Mouse (Mus musculus): ENCODE data around the gene Dek. TPM values are rescaled to one million over a fixed set of nuclear protein-coding genes. Genes with fewer than 3 reads are reported as not detected.

The Dek gene
- polyA plus RNA-seq, 1 experiment from 2014 or later = 254 TPM

- no peak overlapping the region for H3K4me3 ChIP-seq
- H3K9ac ChIP-seq = no peak overlapping the region
- 69% methylated on average over 4 of the region's 4 CpGs for WGBS
- peaks cover 4% of the 10 kb centered on the region; the same call in 1 of the 2 replicates for H3K27me3 ChIP-seq
- no peak overlapping the region for H3K4me2 ChIP-seq (replicated peaks)
- ATAC-seq (ENCODE audit: low FRiP score) = no peak
- no peaks in the 10 kb centered on the region for H3K4me1 ChIP-seq
- no peaks in the 10 kb centered on the region for H3K36me3 ChIP-seq
- H3K27ac ChIP-seq = no peak overlapping the region
- no peaks in the 10 kb centered on the region for H3K9me3 ChIP-seq (replicated peaks)
Measured at GRCm38 (mm10) chr13:47129090-47129489, 23.1 kb upstream of the Dek start.

DNA sequence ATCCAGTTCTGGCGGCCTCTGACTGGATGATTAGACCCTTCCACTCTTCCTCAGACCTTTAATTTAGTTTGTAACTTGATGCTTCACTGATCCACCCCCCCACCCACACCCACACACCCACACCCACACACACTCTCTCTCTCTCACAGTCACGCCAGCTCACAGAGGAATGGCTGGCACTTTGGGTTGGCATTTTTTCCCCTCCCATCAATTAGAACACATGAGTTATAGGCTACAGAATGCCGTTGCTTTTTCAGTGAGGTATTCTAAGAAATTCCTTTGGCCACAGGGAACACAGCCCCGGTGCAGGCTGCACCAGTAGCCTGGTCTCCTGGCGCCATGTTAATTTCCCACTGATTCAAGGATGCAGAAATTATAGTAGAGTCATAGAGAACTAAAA, 19.6 kb upstream of the Dek start:
- ATAC-seq (ENCODE audit: low FRiP score) = no peak
- no peaks in the 10 kb centered on the region for H3K9me3 ChIP-seq (replicated peaks)
- H3K27ac ChIP-seq = no peak overlapping the region
- H3K36me3 ChIP-seq = no peaks in the 10 kb centered on the region
- no peak overlapping the region for H3K4me2 ChIP-seq (replicated peaks)
- WGBS = 77% methylated on average over 5 of the region's 5 CpGs
- peaks cover 13% of the 10 kb centered on the region for H3K4me1 ChIP-seq
- peaks cover 24% of the 10 kb centered on the region for H3K27me3 ChIP-seq
- no peak overlapping the region for H3K4me3 ChIP-seq
- no peak overlapping the region for H3K9ac ChIP-seq

GRCm38 (mm10) chr13:47124986-47125385, 19.0 kb upstream of the Dek start:
- Histone ChIP-seq H3K4me2 (replicated peaks) (no peak overlapping the region), H3K27ac (no peak overlapping the region), H3K4me1 (peaks cover 13% of the 10 kb centered on the region), H3K9ac (no peak overlapping the region), H3K27me3 (peaks cover 24% of the 10 kb centered on the region), H3K9me3 (replicated peaks) (no peaks in the 10 kb centered on the region), H3K4me3 (no peak overlapping the region), H3K36me3 (no peaks in the 10 kb centered on the region)
- WGBS = 84% methylated on average over 6 of the region's 6 CpGs
- ATAC-seq (ENCODE audit: low FRiP score) = no peak

DNA sequence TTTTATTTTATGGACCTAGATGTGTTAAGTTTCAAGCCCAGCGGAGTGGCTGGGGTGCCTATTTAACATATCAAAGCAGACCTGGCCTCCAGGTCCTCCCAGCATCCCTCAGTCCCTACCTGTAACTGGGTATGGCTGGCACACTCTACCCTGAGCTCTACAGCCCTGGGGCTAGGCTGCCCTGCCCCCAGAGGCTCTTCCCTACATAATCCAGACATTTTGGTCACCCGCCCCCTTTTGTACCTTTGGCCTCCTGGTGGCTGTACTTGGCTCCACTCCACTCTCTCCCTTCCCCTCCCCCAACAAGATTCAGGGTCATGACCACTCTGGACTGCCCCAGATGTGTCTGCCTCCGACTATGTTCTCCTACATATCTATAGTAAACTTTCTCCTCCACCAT, 18.4 kb upstream of the Dek start:
- WGBS = 35% methylated on average over 3 of the region's 3 CpGs
- Histone ChIP-seq H3K27ac (no peak overlapping the region), H3K36me3 (no peaks in the 10 kb centered on the region), H3K27me3 (peaks cover 24% of the 10 kb centered on the region), H3K9ac (no peak overlapping the region), H3K4me1 (peaks cover 13% of the 10 kb centered on the region), H3K9me3 (replicated peaks) (no peaks in the 10 kb centered on the region), H3K4me3 (no peak overlapping the region), H3K4me2 (replicated peaks) (no peak overlapping the region)
- ATAC-seq (ENCODE audit: low FRiP score) = no peak

DNA sequence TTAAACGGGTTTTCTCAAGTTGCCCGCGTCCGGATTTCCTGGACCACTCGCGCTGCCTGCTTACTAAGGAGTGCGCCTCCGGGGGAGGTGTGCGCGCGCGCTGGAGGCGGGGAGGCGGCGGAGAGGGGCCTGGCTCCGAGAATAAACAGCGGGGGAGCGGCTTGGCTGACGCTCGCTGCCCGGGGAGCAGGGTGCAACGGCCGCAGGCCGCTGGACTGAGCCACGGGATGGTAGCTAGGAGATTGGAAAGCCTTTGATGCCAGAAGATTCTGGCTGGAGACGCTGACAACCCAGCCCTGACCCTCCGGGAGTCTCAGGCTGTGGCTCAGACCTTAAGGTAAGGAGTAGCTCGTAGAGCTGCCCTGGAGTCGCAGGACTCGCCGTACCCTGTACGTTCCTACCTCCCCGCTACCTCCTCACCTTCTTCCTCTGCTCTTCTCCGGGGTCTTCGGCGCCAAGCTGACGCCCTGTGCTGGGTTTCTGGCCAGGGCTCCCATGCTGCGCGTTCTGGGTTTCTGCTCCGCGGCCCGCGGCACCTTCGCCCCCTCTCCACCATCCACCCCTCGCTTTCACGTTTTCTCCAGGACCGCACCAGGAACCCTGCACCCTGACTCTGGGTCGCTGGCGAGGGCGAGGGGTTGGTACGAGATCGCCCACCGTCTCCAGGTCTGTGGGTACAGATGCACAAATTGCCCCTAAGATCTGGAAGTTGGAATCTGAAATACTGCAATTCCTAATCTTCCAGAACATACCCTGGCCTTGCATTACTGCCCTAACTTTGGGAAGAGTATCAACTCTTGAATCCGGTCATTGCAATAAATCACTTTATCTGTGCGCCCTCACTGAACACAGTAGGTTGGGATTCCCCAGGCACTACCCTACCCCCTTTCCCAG, 16.8 kb upstream of the Dek start, which contains the start of gene Rnf144b:
Gene Rnf144b (plus strand): TSS at position 120 of the 894 bp plus-strand sequence.
- 3% methylated on average over 55 of the region's 55 CpGs for WGBS
- H3K36me3 ChIP-seq = no peaks in the 10 kb centered on the region
- H3K4me2 ChIP-seq (replicated peaks) = peak within 1 kb of the TSS; percentile 87
- H3K4me1 ChIP-seq = peaks cover 13% of the 10 kb centered on the region
- no peak; the same call in 1 of the 2 replicates for ATAC-seq (ENCODE audit: low FRiP score)
- peak within 1 kb of the TSS; percentile 47 for H3K4me3 ChIP-seq
- peaks cover 24% of the 10 kb centered on the region for H3K27me3 ChIP-seq
- H3K27ac ChIP-seq = no peak within 1 kb of the TSS
- H3K9ac ChIP-seq = peak within 1 kb of the TSS; percentile 53
- no peaks in the 10 kb centered on the region for H3K9me3 ChIP-seq (replicated peaks)

DNA sequence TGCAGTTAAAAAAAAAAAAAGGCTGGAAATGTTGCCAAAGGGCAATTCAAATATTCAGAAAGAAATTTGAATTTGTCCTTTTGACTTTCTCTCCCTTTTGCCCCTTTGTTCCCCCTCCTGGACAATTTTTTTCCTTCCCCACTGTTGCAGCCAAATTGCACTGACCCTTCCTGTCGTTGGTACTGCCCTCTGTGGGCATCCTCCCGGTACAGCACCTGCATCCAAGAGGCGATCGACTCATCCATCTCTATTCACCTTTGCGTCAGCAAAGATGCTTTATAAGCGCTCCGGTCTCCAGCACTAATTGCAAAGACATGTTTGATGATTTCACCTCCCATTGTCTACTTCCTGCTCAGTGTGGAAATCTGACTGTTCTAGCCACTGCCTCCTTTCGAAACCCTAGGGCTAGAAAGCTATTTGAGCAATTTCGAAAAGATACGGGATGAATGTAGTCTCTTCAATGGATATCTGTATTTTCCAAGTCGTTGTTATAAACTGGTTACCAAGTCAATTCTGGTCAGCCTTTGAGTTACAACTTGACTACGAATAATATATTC, 15.4 kb upstream of the Dek start:
- H3K9ac ChIP-seq = no peak overlapping the region
- no peak for ATAC-seq (ENCODE audit: low FRiP score)
- H3K27ac ChIP-seq = no peak overlapping the region
- no peaks in the 10 kb centered on the region for H3K9me3 ChIP-seq (replicated peaks)
- no peaks in the 10 kb centered on the region for H3K36me3 ChIP-seq
- WGBS = 34% methylated on average over 12 of the region's 12 CpGs
- H3K4me3 ChIP-seq = no peak overlapping the region
- peaks cover 13% of the 10 kb centered on the region for H3K4me1 ChIP-seq
- H3K4me2 ChIP-seq (replicated peaks) = no peak overlapping the region
- H3K27me3 ChIP-seq = peaks cover 24% of the 10 kb centered on the region

- H3K4me3 ChIP-seq = no peak overlapping the region
- H3K4me2 ChIP-seq (replicated peaks) = no peak overlapping the region
- H3K27me3 ChIP-seq = peaks cover 4% of the 10 kb centered on the region; the same call in 1 of the 2 replicates
- H3K4me1 ChIP-seq = no peaks in the 10 kb centered on the region
- H3K9ac ChIP-seq = no peak overlapping the region
- H3K36me3 ChIP-seq = no peaks in the 10 kb centered on the region
- no peak overlapping the region for H3K27ac ChIP-seq
- no peak for ATAC-seq (ENCODE audit: low FRiP score)
- 90% methylated on average over 3 of the region's 3 CpGs for WGBS
- no peaks in the 10 kb centered on the region for H3K9me3 ChIP-seq (replicated peaks)
Measured at GRCm38 (mm10) chr13:47116000-47116399, 10.0 kb upstream of the Dek start.

DNA sequence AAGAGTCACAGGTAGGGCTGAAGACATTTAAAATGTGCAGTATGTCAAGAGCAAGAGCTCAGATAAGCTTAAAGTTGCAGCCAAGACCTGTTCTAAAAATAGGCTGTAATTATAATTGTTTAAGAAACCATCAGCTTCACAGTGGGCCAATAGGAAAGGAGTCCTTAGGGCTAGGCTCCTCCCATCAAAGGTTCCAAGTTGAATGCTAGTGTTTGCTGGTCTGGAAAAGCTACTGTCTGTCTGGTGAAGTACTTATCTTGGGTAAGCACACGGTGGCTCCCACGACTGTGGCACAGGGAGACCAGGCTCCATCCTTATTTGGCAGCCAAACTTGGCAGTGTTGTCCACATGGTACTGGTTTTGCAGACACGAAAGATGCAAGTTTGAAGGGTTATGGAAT, 6.9 kb upstream of the Dek start:
- Histone ChIP-seq H3K4me2 (replicated peaks) (no peak overlapping the region), H3K4me3 (no peak overlapping the region), H3K9ac (no peak overlapping the region), H3K4me1 (no peaks in the 10 kb centered on the region), H3K27me3 (no peaks in the 10 kb centered on the region), H3K9me3 (replicated peaks) (no peaks in the 10 kb centered on the region), H3K27ac (no peak overlapping the region), H3K36me3 (no peaks in the 10 kb centered on the region)
- no peak for ATAC-seq (ENCODE audit: low FRiP score)
- WGBS = 72% methylated on average over 3 of the region's 3 CpGs

- Histone ChIP-seq H3K9me3 (replicated peaks) (no peaks in the 10 kb centered on the region), H3K4me2 (replicated peaks) (no peak overlapping the region), H3K4me3 (no peak overlapping the region), H3K9ac (no peak overlapping the region), H3K27me3 (0 out of 2 replicates have a peak, but pooled peaks cover 5% of the 10 kb centered on the region), H3K4me1 (no peaks in the 10 kb centered on the region), H3K36me3 (no peaks in the 10 kb centered on the region), H3K27ac (no peak overlapping the region)
- WGBS = 87% methylated on average over 3 of the region's 3 CpGs
- ATAC-seq (ENCODE audit: low FRiP score) = no peak
Measured at GRCm38 (mm10) chr13:47112056-47112455, 6.1 kb upstream of the Dek start.

- Histone ChIP-seq H3K36me3 (no peaks in the 10 kb centered on the region), H3K4me1 (0 out of 2 replicates have a peak, but pooled peaks cover 4% of the 10 kb centered on the region), H3K27me3 (0 out of 2 replicates have a peak, but pooled peaks cover 5% of the 10 kb centered on the region), H3K27ac (no peak overlapping the region), H3K9ac (no peak overlapping the region), H3K4me3 (no peak overlapping the region), H3K4me2 (replicated peaks) (no peak overlapping the region), H3K9me3 (replicated peaks) (no peaks in the 10 kb centered on the region)
- WGBS = 82% methylated on average over 3 of the region's 3 CpGs
- no peak for ATAC-seq (ENCODE audit: low FRiP score)
Measured at GRCm38 (mm10) chr13:47111185-47111584, 5.2 kb upstream of the Dek start.

DNA sequence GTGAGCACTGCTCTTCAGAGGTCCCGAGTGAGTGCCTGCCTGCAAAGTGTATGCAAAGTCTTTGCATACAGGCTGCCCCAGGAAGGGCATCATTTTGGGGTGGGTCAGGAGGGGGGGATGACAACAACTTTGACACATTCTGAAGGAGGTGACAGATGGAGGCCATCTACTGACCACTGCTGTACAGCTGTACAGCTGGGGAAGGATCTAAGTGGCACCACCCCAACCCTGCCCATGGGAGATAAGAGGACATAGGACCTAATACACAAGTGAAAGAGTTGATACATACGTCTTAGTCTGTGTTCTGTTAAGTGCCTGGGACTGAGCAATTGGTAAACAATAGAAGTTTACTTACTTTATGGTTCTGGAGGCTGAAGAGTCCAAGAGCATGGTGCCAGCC, 3.2 kb upstream of the Dek start:
- Histone ChIP-seq H3K4me2 (replicated peaks) (no peak overlapping the region), H3K4me1 (peaks cover 6% of the 10 kb centered on the region), H3K36me3 (no peaks in the 10 kb centered on the region), H3K27ac (no peak overlapping the region), H3K4me3 (no peak overlapping the region), H3K9ac (no peak overlapping the region), H3K27me3 (0 out of 2 replicates have a peak, but pooled peaks cover 5% of the 10 kb centered on the region), H3K9me3 (replicated peaks) (no peaks in the 10 kb centered on the region)
- ATAC-seq (ENCODE audit: low FRiP score) = no peak
- 84% methylated on average over 2 of the region's 2 CpGs for WGBS

DNA sequence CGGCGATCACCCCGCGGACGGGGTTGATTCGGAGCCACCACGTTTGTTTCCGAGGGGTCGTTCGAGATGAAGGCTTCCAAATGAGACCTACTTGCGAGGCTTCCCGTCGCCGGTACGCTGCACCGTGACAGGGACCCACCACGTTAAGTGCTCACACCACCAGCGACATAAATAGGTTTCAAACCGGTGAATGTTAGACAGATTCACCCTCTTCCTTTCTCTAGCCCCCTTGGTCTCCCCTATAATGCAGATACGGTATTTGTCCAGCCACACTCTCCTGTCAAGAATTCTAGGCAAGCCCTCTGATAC, 533 bp upstream of the Dek start:
- Histone ChIP-seq H3K4me1 (peaks cover 20% of the 10 kb centered on the region), H3K9me3 (replicated peaks) (no peaks in the 10 kb centered on the region), H3K27me3 (0 out of 2 replicates have a peak, but pooled peaks cover 5% of the 10 kb centered on the region), H3K4me2 (replicated peaks) (peak overlapping the region; percentile 80), H3K9ac (peak overlapping the region; percentile 96), H3K36me3 (no peaks in the 10 kb centered on the region), H3K27ac (peak overlapping the region; percentile 100), H3K4me3 (peak overlapping the region; percentile 90)
- peak; percentile 49 for ATAC-seq (ENCODE audit: low FRiP score)
- under 1% methylated on average over 20 of the region's 20 CpGs for WGBS

Data from hindbrain, embryonic 12.5 days (tissue).